ENCODE assay signal across 10 mouse cellular contexts in genomic region chr16:33344875-33345274, GRCm38 (mm10). TPM values are rescaled to one million over a fixed set of nuclear protein-coding genes. Genes with fewer than 3 reads are reported as not detected.
DNase-seq lines count a peak whose midpoint lies in the region; ATAC-seq and TF ChIP-seq lines count a peak whose summit lies in the region.
"Had no signal": no experiment of that assay in that cellular context is flagged by ENCODE, and none has a peak within 500 bp of the region (broad histone marks: within the 10 kb centered on the region; RNA-seq: fewer than 3 reads in every experiment).

No protein-coding gene starts in this region.

- no peak for TF ChIP-seq CTCF in hindbrain, postnatal 0 days (IDR thresholded peaks at IDR 0.05; ENCODE audit: low read depth)
- TF ChIP-seq CTCF in testis, adult 2 months (IDR thresholded peaks at IDR 0.05; ENCODE audit: control insufficient read depth, insufficient read depth, insufficient replicate concordance, low read depth, low read length) = no peak
- TF ChIP-seq CTCF in intestine, postnatal 0 days (IDR thresholded peaks at IDR 0.05; ENCODE audit: low read depth) = no peak

- ATAC-seq in hindbrain, embryonic 13.5 days (ENCODE audit: low FRiP score) = no peak
- no peak for ATAC-seq in hindbrain, postnatal 0 days
- ATAC-seq in intestine, postnatal 0 days = no peak

- WGBS in hindbrain, embryonic 13.5 days = 87% methylated on average over 4 of the region's 4 CpGs
- WGBS in hindbrain, postnatal 0 days = 79% methylated on average over 4 of the region's 4 CpGs
- 72% methylated on average over 4 of the region's 4 CpGs for WGBS in intestine, postnatal 0 days

- H3K4me1 ChIP-seq in hindbrain, embryonic 13.5 days (replicated peaks) = no peaks in the 10 kb centered on the region
- H3K4me1 ChIP-seq in hindbrain, postnatal 0 days (ENCODE audit: insufficient read depth, low read length) = no peaks in the 10 kb centered on the region; the same call in 1 of the 2 replicates
- no peaks in the 10 kb centered on the region for H3K4me1 ChIP-seq in testis, adult 2 months (ENCODE audit: control insufficient read depth, insufficient read depth, low read length)
- no peaks in the 10 kb centered on the region for H3K4me1 ChIP-seq in intestine, postnatal 0 days (replicated peaks; ENCODE audit: control insufficient read depth, insufficient read depth, low read length)

- no peak for DNase-seq in hindbrain, postnatal 0 days (ENCODE audit: low spot score)
- no peak for DNase-seq in testis, postnatal 14 days (ENCODE audit: low spot score)
- no peak for DNase-seq in spleen, postnatal 10 days (ENCODE audit: low spot score in 2 of 2)
- no peak for DNase-seq in layer of hippocampus, postnatal 36 days
- no peak for DNase-seq in cerebellum, postnatal 10 days

- no peak for TF ChIP-seq POLR2A in testis, adult 2 months (IDR thresholded peaks at IDR 0.05; ENCODE audit: control insufficient read depth, low read depth, low read length)

- no peak overlapping the region for H3K27ac ChIP-seq in hindbrain, embryonic 13.5 days
- H3K27ac ChIP-seq in hindbrain, postnatal 0 days = no peak overlapping the region
- peak overlapping the region; percentile 36; the same call in 1 of the 2 replicates for H3K27ac ChIP-seq in testis, adult 2 months (ENCODE audit: control insufficient read depth, insufficient read depth, low read depth, low read length)
- no peak overlapping the region for H3K27ac ChIP-seq in intestine, postnatal 0 days (ENCODE audit: low read depth, low read length)

- no peak overlapping the region for H3K4me3 ChIP-seq in hindbrain, embryonic 13.5 days
- H3K4me3 ChIP-seq in hindbrain, postnatal 0 days (ENCODE audit: low read length) = no peak overlapping the region
- H3K4me3 ChIP-seq in testis, adult 2 months (ENCODE audit: control insufficient read depth, low read depth, low read length) = no peak overlapping the region
- no peak overlapping the region for H3K4me3 ChIP-seq in intestine, postnatal 0 days (ENCODE audit: low read depth, low read length)
- H3K4me3 ChIP-seq: neural tube, embryonic 13.5 days had no signal

- H3K9ac ChIP-seq in hindbrain, embryonic 13.5 days = 0 out of 2 replicates have a peak overlapping the region, but pooled peaks have one; percentile 13
- no peak overlapping the region for H3K9ac ChIP-seq in hindbrain, postnatal 0 days (replicated peaks; ENCODE audit: low read length)
- H3K9ac ChIP-seq in intestine, postnatal 0 days (ENCODE audit: low read depth, low read length) = no peak overlapping the region

- no peak overlapping the region for H3K4me2 ChIP-seq in hindbrain, embryonic 13.5 days
- H3K4me2 ChIP-seq in hindbrain, postnatal 0 days (ENCODE audit: low read depth, low read length) = no peak overlapping the region
- peak overlapping the region; percentile 35; the same call in 1 of the 2 replicates for H3K4me2 ChIP-seq in intestine, postnatal 0 days (replicated peaks; ENCODE audit: low read depth)
- H3K4me2 ChIP-seq: neural tube, embryonic 13.5 days had no signal

- no peaks in the 10 kb centered on the region for H3K9me3 ChIP-seq in hindbrain, embryonic 13.5 days
- H3K9me3 ChIP-seq in hindbrain, postnatal 0 days (ENCODE audit: low read length) = no peaks in the 10 kb centered on the region
- H3K9me3 ChIP-seq in intestine, postnatal 0 days (ENCODE audit: control insufficient read depth) = no peaks in the 10 kb centered on the region
- H3K9me3 ChIP-seq: G1E; neural tube, embryonic 13.5 days had no signal

- H3K27me3 ChIP-seq in hindbrain, embryonic 13.5 days = no peaks in the 10 kb centered on the region
- no peaks in the 10 kb centered on the region for H3K27me3 ChIP-seq in hindbrain, postnatal 0 days (ENCODE audit: insufficient read depth, low read length)
- H3K27me3 ChIP-seq in testis, adult 2 months (ENCODE audit: control insufficient read depth, insufficient read depth, low read length) = no peaks in the 10 kb centered on the region
- H3K27me3 ChIP-seq in intestine, postnatal 0 days (replicated peaks; ENCODE audit: control insufficient read depth, insufficient read depth, low read length) = no peaks in the 10 kb centered on the region
- H3K27me3 ChIP-seq: neural tube, embryonic 13.5 days had no signal

- H3K36me3 ChIP-seq in hindbrain, embryonic 13.5 days = no peaks in the 10 kb centered on the region
- H3K36me3 ChIP-seq in hindbrain, postnatal 0 days (ENCODE audit: insufficient read depth, low read length) = no peaks in the 10 kb centered on the region
- no peaks in the 10 kb centered on the region for H3K36me3 ChIP-seq in testis, adult 2 months (ENCODE audit: control insufficient read depth, insufficient read depth, low read length)
- no peaks in the 10 kb centered on the region for H3K36me3 ChIP-seq in intestine, postnatal 0 days (ENCODE audit: control insufficient read depth, insufficient read depth)
- H3K36me3 ChIP-seq: G1E; neural tube, embryonic 13.5 days had no signal

RNA-seq across cellular contexts. Expression of gene Zfp148, which starts 35.8 kb away (rescaled TPM):
- 50.6 and 52.3 TPM in 2 replicates for polyA plus RNA-seq in hindbrain, embryonic 13.5 days (2015; fragmentation: Nextera tagmentation; extraction: Ambion mirVana)
- total RNA-seq in hindbrain, postnatal 0 days (2014; rRNA removed) = 31.4 and 33.6 TPM in 2 replicates
- 42.1 and 44.4 TPM in 2 replicates for polyA plus RNA-seq in hindbrain, postnatal 0 days (2015; fragmentation: Nextera tagmentation; extraction: Ambion mirVana)
- 4.6 and 5.4 TPM in 2 replicates for polyA plus RNA-seq in testis, adult 2 months (2012; rRNA removed)
- 20.1 and 20.5 TPM in 2 replicates for polyA plus RNA-seq in intestine, postnatal 0 days (2015; fragmentation: Nextera tagmentation; extraction: Ambion mirVana)
- total RNA-seq in layer of hippocampus, postnatal 36 days (2021) = 100 to 1,000 TPM; 159 to 164 TPM
